Mouse (Mus musculus) limb, embryonic 14.5 days (tissue): ENCODE results near the gene Cd80. TPM values are rescaled to one million over a fixed set of nuclear protein-coding genes. Genes with fewer than 3 reads are reported as not detected.
"Not testable (repeated sequence)": the region's sequence is repeated elsewhere in the genome, so short reads cannot be mapped to it uniquely, and the experiment has no call there.

Experiments
- ATAC-seq: fragments of 200-750 bp; cut with Nextera tagmentation; 2 replicates; pipeline ENCODE4 v1.8.0; 2017; ENCODE audit warnings: low read depth, moderate number of reproducible peaks, moderate TSS enrichment; ENCODE audit not compliant: low FRiP score
- DNase-seq: peaks from one replicate; pipeline ENCODE4 v3.0.0-alpha.2; 2015; ENCODE audit warnings: low spot score
- H3K27ac ChIP-seq: fragments of 300-500 bp; sonication (generic); replicated peaks from 2 replicates; pipeline ENCODE4 v1.5.1; 2014; ENCODE audit warnings: low read depth, mild to moderate bottlenecking, low read length, moderate library complexity, mixed read lengths
- H3K27me3 ChIP-seq: fragments of 300-500 bp; sonication (generic); 2 replicates; pipeline ENCODE4 v1.6.1; 2014; ENCODE audit warnings: low read length, mixed read lengths; ENCODE audit not compliant: control insufficient read depth, insufficient read depth
- H3K36me3 ChIP-seq: fragments of 300-500 bp; sonication (generic); 2 replicates; pipeline ENCODE4 v1.6.1; 2014; ENCODE audit warnings: mild to moderate bottlenecking, low read length, moderate library complexity, mixed read lengths; ENCODE audit not compliant: control insufficient read depth, insufficient read depth
- H3K4me1 ChIP-seq: fragments of 300-500 bp; sonication (generic); 2 replicates; pipeline ENCODE4 v1.6.1; 2014; ENCODE audit warnings: antibody characterized with exemption, low read length, mixed read lengths; ENCODE audit not compliant: control insufficient read depth, insufficient read depth
- H3K4me2 ChIP-seq: fragments of 300-500 bp; sonication (generic); replicated peaks from 2 replicates; pipeline ENCODE4 v1.6.1; 2014; ENCODE audit warnings: low read depth, mild to moderate bottlenecking, low read length, moderate library complexity; ENCODE audit not compliant: severe bottlenecking
- H3K4me3 ChIP-seq: fragments of 300-500 bp; sonication (generic); replicated peaks from 2 replicates; pipeline ENCODE4 v1.5.1; 2014; ENCODE audit warnings: low read length
- H3K9ac ChIP-seq: fragments of 300-500 bp; sonication (generic); 2 replicates; pipeline ENCODE4 v1.6.1; 2014; ENCODE audit warnings: mild to moderate bottlenecking, low read depth, low read length, moderate library complexity; ENCODE audit not compliant: severe bottlenecking
- H3K9me3 ChIP-seq: fragments of 300-500 bp; sonication (generic); 2 replicates; pipeline ENCODE4 v1.6.1; 2016; ENCODE audit warnings: low read length; ENCODE audit not compliant: control insufficient read depth
- POLR2A ChIP-seq: fragments of 200-500 bp; IDR thresholded peaks from 2 replicates; pipeline ENCODE4 v1.8.0; 2012; ENCODE audit warnings: inconsistent platforms, mild to moderate bottlenecking, moderate library complexity, borderline replicate concordance; ENCODE audit not compliant: insufficient read depth, insufficient read length; ENCODE audit errors: extremely low read depth
- WGBS: fragments of 180-500 bp; shearing (Covaris S2); extraction: QIAGEN DNeasy Blood & Tissue Kit; methylation state at CpG from one replicate; pipeline ENCODE4 v1.1.7; 2014; 5-methylcytosine and 5-hydroxymethylcytosine counted together
- polyA plus RNA-seq, 2 experiments: library from polyadenylated mRNA; depleted of rRNA in 1 of 2; stranded (reverse) in 1 of 2; unstranded in 1 of 2; fragments of >200 nt; fragmentation: Nextera tagmentation in 1 of 2; extraction: Ambion mirVana in 1 of 2; gene quantifications; 2 replicates each; pipeline versions ENCODE4 v1.2.1 to v1.2.3; 2012 to 2014

The Cd80 gene
- polyA plus RNA-seq, 2 experiments = 0.33 to 0.45 TPM

DNA sequence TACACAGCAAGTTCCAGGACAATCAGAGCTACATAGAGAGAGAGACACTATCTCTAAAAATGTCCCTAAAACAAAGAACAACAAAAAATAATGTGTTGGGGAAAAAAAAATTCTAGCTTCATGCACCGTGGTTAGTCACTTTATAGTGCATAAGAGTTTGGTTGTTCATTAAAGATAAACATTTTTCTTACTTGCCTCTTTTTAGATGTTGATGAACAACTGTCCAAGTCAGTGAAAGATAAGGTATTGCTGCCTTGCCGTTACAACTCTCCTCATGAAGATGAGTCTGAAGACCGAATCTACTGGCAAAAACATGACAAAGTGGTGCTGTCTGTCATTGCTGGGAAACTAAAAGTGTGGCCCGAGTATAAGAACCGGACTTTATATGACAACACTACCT is 18.3 kb downstream of the Cd80 start:
- DNase-seq = no peak
- Histone ChIP-seq H3K4me2 (no peak overlapping the region), H3K36me3 (no peaks in the 10 kb centered on the region), H3K4me3 (no peak overlapping the region), H3K4me1 (no peaks in the 10 kb centered on the region), H3K27me3 (no peaks in the 10 kb centered on the region), H3K27ac (no peak overlapping the region), H3K9ac (no peak overlapping the region), H3K9me3 (no peaks in the 10 kb centered on the region)
- no peak for ATAC-seq
- 86% methylated on average over 5 of the region's 5 CpGs for WGBS
- no peak for TF ChIP-seq POLR2A

DNA sequence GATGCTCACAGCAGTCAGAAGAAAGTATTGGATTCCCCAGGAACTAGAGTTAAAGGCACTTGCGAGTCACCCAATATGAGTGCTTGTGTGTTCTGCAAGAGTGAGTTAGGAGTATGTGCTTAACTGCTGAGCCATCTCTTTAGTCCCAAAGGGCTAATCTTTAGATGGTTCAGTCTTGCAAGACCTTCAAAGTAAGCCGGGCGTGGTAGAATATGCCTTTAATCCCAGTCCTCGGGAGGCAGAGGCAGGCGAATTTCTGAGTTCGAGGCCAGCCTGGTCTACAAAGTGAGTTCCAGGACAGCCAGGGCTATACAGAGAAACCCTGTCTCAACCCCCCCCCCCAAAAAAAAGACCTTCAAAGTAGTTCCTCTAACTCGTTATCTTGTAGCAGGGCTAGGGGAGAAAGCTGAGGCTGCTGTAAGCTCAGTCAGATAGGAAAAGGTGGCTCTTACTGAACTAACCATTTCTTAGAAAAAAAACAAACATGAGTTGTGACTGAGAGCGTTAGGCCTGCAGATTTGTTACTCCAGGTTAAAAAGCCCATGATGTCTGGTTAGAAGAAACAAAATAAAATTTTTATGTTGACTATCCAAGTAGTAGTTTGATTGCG is 19.4 kb downstream of the Cd80 start:
- Histone ChIP-seq H3K4me3 (no peak overlapping the region), H3K4me2 (no peak overlapping the region), H3K36me3 (no peaks in the 10 kb centered on the region), H3K9ac (no peak overlapping the region), H3K27ac (no peak overlapping the region), H3K27me3 (no peaks in the 10 kb centered on the region), H3K9me3 (no peaks in the 10 kb centered on the region), H3K4me1 (no peaks in the 10 kb centered on the region)
- DNase-seq = no peak
- ATAC-seq = no peak
- TF ChIP-seq POLR2A = no peak
- 86% methylated on average over 9 of the region's 9 CpGs for WGBS

DNA sequence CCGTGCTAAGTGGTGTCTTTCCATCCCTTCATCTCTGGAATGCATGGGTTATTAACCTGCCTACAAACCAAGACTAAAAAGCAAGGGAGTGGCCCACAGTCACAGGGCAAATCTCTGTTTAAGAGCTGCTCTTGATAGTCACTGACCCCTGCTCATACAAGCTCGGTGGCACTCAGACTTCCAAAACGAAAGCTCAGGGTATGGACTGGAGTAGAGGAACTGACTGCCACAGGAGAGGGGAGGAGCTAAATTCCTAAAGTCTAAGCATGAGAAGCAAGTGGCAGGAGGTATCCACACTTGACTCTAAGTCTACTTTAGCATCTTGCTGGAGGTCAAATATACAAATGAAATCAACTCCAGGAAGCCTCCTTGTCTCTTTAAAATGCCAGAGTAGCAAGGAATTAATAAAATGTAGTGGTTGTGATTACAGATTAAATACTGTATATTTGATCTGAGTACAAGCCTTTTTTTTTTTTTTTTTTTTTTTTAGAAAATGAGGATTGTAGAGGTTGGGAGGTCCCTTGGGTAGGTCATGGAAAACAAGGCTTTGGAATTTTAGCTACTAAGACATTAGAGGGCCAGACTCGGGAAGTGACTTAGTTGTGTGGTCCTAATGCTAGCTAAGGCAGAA is 20.4 kb downstream of the Cd80 start:
- H3K36me3 ChIP-seq = no peaks in the 10 kb centered on the region
- H3K4me3 ChIP-seq = peak overlapping the region; percentile 37; the same call in 1 of the 2 replicates
- H3K9me3 ChIP-seq = no peaks in the 10 kb centered on the region
- no peaks in the 10 kb centered on the region for H3K4me1 ChIP-seq
- peak overlapping the region; percentile 76 for H3K4me2 ChIP-seq
- no peaks in the 10 kb centered on the region for H3K27me3 ChIP-seq
- no peak for TF ChIP-seq POLR2A
- H3K9ac ChIP-seq = no peak overlapping the region; the same call in 1 of the 2 replicates
- DNase-seq (no peak), ATAC-seq (0 out of 2 replicates have a peak, but pooled peaks have one; percentile 19)
- 52% methylated on average over 4 of the region's 4 CpGs for WGBS
- H3K27ac ChIP-seq = no peak overlapping the region

DNA sequence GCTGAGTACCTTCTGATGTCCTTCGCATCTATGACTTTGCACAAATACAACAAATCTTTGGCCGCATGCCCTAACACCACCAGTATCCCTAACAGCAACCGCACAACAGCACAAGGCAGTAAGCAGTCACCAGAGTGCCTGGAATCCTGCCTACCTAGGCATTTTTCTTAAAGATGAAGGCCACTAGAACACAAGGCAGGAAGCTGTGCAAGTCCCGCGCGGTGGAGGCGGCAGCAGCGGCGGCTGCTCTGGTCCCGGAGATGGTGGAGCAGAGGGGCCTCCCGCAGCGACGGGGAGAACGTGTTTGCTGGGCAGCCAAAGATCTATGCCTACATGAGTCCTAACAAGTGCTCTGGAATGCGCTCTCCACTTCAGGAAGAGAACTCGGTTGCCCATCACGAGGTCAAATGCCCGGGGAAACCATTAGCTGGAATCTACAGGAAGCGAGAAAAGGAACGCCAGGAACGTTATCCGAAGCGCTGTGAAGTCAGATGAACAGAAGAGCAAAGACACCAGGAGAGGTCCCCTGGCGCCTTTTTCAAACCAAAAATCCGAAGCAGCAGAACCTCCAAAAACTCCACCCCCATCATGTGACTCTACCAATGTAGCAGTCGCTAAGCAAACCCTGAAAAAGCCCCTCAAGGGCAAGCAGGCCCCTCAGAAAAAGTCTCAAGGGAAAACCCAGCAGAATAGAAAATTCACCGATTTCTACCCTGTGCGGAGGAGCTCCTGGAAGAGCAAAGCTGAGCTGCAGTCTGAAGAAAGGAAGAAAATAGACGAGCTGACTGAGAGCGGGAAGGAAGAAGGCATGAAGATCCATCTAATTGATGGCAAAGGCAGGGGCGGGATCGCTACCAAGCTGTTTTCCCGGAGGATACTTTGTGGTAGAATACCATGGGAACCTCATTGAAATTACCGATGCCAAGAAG is 21.2 kb downstream of the Cd80 start:
- H3K27me3 ChIP-seq = no peaks in the 10 kb centered on the region
- DNase-seq (peak; percentile 45), ATAC-seq (peak; percentile 47; the same call in 1 of the 2 replicates)
- TF ChIP-seq POLR2A = 0 out of 2 replicates have a peak, but pooled peaks have one; percentile 31
- H3K27ac ChIP-seq = peak overlapping the region; percentile 41; the same call in 1 of the 2 replicates
- H3K4me2 ChIP-seq = peak overlapping the region; percentile 76
- no peaks in the 10 kb centered on the region for H3K9me3 ChIP-seq
- no peaks in the 10 kb centered on the region for H3K36me3 ChIP-seq
- H3K9ac ChIP-seq = peak overlapping the region; percentile 54
- H3K4me3 ChIP-seq = peak overlapping the region; percentile 37
- no peaks in the 10 kb centered on the region for H3K4me1 ChIP-seq
- WGBS = 8% methylated on average over 34 of the region's 34 CpGs

DNA sequence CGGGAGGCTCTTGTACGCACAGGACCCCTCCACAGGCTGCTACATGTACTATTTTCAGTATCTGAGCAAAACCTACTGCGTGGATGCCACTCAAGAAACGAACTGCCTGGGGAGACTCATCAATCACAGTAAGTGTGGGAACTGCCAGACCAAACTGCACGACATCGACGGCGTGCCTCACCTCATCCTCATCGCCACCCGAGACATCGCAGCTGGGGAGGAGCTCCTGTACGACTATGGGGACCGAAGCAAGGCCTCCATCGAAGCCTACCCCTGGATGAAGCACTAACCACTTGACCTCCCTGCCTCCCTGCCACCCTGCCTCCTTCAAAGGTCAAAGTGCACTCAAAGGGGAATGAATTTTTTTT is 21.9 kb downstream of the Cd80 start:
- peak overlapping the region; percentile 37 for H3K4me3 ChIP-seq
- not testable (repeated sequence) for H3K27ac ChIP-seq, H3K4me1 ChIP-seq, DNase-seq, H3K36me3 ChIP-seq, H3K9me3 ChIP-seq, ATAC-seq, H3K27me3 ChIP-seq
- WGBS = 37% methylated on average over 14 of the region's 14 CpGs
- H3K9ac ChIP-seq = peak overlapping the region; percentile 54
- H3K4me2 ChIP-seq = peak overlapping the region; percentile 76
